Mouse (Mus musculus) testis, adult 10 weeks (tissue): ENCODE data around the gene Rab17. TPM values are rescaled to one million over a fixed set of nuclear protein-coding genes. Genes with fewer than 3 reads are reported as not detected.

Source experiments
- polyA plus RNA-seq: library from polyadenylated mRNA; stranded (reverse); fragments of 350-450 nt; fragmentation: Illumina TruSeq; extraction: RNeasy Lipid Tissue Mini Kit (QIAGEN cat#74804); gene quantifications from one replicate; pipeline ENCODE4 v1.2.3, GENCODE M21; 2014; ENCODE audit warnings: low read depth, low replicate concordance

The Rab17 gene
- not detected for polyA plus RNA-seq

GRCm38 (mm10) chr1:90969347-90969784 is at the start of gene Rab17:
Rab17 (minus strand) TSS chr1:90969661.

GRCm38 (mm10) chr1:90998268-90998890 is 28.9 kb upstream of the Rab17 start, which contains the start of gene Lrrfip1:
Lrrfip1 (plus strand) TSS chr1:90998737.

GRCm38 (mm10) chr1:90952808-90953207 is 16.7 kb downstream of the Rab17 start, which contains the start of gene Prlh:
Prlh (plus strand) TSS chr1:90953108.

GRCm38 (mm10) chr1:90914948-90915569 is 54.4 kb downstream of the Rab17 start, which contains the start of gene Mlph:
Mlph (plus strand) TSS chr1:90915085.

Other genes starting within 250 kb of the Rab17 start
- 5.7 TPM for gene Col6a3, start 125.7 kb downstream of the Rab17 start, polyA plus RNA-seq
- 0.24 TPM for gene Mlph, start 54.6 kb downstream of the Rab17 start, polyA plus RNA-seq
- gene Prlh, start 16.6 kb downstream of the Rab17 start, polyA plus RNA-seq: not detected
- gene Lrrfip1, start 29.1 kb upstream of the Rab17 start, polyA plus RNA-seq: 1.1 TPM
- gene Rbm44, start 175.4 kb upstream of the Rab17 start, polyA plus RNA-seq: 167 TPM
- gene Ramp1, start 210.2 kb upstream of the Rab17 start, polyA plus RNA-seq: 0.20 TPM